Mouse (Mus musculus) T-helper 1 cell (primary cell): ENCODE data around the gene Dnajc11.

Experiments
- in situ Hi-C: fragments of 300-600 bp; cut with MboI, MseI; formaldehyde crosslinking; loops from one replicate; pipeline ENCODE4 v1.15.1; 2025; ENCODE audit warnings: high pct_unique_total_duplicates

The Dnajc11 gene

DNA sequence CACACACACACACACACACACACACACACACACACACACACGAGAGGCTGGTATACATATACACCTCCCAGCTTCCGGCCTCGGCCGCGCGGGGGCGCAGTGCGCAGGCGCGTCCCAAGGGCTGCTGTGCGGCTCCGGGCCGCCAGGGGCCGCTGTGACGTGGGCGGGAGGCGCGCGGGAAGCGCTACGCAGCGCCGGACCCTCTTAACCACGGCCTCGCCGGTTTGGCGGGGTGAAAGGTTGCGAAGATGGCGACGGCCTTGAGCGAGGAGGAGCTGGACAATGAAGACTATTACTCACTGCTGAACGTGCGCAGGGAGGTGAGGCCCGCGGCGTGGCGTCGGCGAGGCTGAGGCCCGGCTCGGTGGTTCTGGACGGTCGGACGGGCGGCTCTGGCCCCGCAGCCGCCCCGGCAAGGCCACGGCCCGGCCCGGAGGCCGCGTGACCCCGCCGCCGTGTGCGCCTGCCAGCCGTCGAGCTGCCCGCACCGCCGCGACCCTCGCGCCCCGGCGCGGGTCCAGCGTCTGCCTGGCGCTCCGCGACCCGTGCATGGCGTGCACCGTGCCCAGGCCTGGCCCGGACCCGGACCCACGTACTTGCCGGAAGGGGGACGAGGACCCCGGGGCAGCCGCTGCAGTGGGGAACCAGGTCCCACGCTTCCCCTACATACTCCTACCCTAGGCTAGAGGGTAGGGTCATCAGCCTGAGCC, at the start of gene Dnajc11:
Dnajc11 (plus strand) TSS at position 187 of the 710 bp plus-strand sequence.
- in situ Hi-C loops, result no loop called here

DNA sequence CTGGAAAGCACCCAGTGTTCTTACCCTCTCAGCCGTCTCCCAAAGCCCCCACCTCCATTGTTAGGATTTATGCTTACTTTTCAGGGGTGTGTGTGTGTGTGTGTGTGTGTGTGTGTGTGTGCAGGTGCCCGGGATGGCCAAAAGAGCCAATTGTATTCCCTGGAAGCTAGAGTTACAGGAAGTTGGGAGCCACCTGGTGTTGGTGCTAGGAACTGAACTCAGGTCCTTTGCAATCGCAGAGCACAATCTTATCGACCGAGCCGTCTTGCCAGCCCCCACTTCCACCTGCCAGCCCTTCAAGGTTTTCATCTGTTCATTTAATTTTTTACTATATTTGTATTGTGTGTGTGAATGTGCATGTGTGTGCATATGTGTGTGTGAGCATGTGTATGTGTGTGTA, 40.2 kb upstream of the Dnajc11 start:
- in situ Hi-C loops, result no loop called here

DNA sequence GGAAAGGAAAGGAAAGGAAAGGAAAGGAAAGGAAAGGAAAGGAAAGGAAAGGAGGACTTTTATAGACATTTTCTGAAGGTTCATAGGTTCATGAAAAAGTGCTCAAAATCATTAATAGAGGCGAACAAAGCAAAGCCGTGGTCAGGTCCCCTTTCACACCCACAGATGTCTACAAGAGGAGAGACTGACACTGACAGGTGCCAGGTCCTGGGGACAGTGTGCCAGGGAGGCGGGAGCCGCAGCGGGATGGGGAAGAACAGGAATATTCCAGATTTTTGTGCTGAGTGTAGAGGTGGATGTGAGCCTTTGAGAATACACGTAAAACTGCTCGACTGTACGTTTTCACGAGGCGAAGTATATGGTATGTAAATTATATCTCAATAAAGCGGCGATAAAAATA, 38.6 kb upstream of the Dnajc11 start:
- in situ Hi-C loops, result no loop called here

GRCm38 (mm10) chr4:151895624-151896023, 37.9 kb upstream of the Dnajc11 start:
- in situ Hi-C loops, result no loop called here

GRCm38 (mm10) chr4:151897069-151897617, 36.3 kb upstream of the Dnajc11 start:
- in situ Hi-C loops, result no loop called here

- in situ Hi-C loops, result no loop called here
Observed at GRCm38 (mm10) chr4:151898600-151899245, 34.8 kb upstream of the Dnajc11 start.

GRCm38 (mm10) chr4:151899707-151900384, 33.6 kb upstream of the Dnajc11 start:
- in situ Hi-C loops, result no loop called here

DNA sequence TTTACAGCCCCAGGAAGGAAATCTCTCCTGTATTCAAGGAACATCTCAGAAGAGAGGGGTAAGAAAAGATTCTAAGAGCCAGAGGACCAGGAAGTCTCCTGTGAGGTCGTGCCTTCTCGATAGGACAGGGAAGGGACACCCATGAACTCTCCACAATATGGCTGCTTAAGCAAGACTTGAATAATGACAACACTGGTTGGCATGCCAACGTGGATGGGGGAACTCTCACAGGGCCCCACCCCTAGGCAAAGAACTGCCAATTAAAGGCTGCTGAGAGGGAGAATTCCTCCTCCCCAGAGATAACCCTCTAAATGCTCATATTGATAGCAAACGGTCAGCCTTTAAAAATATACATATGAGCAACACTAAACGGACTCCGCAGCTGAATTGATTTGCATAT, 32.8 kb upstream of the Dnajc11 start:
- in situ Hi-C loops, result no loop called here

GRCm38 (mm10) chr4:151901422-151901821, 32.1 kb upstream of the Dnajc11 start:
- in situ Hi-C loops, result no loop called here

- in situ Hi-C loops, result no loop called here
Observed at GRCm38 (mm10) chr4:151902046-151902688, 31.3 kb upstream of the Dnajc11 start.

GRCm38 (mm10) chr4:151902689-151903241, 30.7 kb upstream of the Dnajc11 start:
- in situ Hi-C loops, result no loop called here

DNA sequence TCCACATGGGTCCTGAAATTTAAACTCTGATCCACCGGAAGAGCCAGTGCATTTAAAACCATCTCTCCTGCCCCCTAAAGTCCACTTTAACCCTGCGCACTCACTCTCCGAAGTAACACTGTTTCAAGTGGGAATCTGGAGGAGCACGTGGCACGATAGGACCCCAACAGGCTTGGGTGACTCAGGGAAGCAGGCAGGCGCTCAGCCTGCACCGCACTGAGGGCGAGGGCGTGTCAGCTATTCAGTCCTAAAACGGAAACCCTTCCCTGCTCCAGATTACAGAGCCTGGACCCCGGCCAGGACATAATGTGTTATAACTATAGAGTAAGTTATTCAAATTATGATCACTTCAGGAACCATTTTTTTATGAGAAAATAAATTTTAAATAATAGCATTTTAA, 29.4 kb upstream of the Dnajc11 start:
- in situ Hi-C loops, result no loop called here

GRCm38 (mm10) chr4:151905621-151906020, 27.9 kb upstream of the Dnajc11 start:
- in situ Hi-C loops, result no loop called here

- in situ Hi-C loops, result no loop called here
Observed at GRCm38 (mm10) chr4:151907577-151908343, 25.7 kb upstream of the Dnajc11 start.

DNA sequence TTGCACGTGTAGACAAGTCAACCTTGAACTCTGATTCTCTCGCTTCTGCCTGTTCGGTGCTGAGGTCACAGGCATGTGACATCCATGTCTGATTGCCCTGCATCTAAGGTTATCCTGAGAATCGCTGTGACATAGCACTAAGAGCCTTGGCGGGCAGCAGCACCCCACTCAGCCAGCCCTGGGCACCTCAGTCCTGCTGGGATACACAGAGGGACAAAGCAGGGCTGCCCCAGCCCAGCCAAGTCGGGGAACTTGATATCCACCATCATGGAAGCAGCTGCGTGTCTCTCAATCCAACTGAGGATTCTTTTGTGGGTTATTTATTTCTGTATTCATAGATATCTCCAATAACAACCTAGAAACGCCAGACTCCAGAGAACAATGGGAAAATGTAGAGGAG, 24.7 kb upstream of the Dnajc11 start:
- in situ Hi-C loops, result no loop called here

- in situ Hi-C loops, result loop anchor here (10.0 kb wide), 1 partner anchor 751 kb away; no protein-coding TSS in a partner anchor
Observed at GRCm38 (mm10) chr4:151916271-151916670, 17.2 kb upstream of the Dnajc11 start.

DNA sequence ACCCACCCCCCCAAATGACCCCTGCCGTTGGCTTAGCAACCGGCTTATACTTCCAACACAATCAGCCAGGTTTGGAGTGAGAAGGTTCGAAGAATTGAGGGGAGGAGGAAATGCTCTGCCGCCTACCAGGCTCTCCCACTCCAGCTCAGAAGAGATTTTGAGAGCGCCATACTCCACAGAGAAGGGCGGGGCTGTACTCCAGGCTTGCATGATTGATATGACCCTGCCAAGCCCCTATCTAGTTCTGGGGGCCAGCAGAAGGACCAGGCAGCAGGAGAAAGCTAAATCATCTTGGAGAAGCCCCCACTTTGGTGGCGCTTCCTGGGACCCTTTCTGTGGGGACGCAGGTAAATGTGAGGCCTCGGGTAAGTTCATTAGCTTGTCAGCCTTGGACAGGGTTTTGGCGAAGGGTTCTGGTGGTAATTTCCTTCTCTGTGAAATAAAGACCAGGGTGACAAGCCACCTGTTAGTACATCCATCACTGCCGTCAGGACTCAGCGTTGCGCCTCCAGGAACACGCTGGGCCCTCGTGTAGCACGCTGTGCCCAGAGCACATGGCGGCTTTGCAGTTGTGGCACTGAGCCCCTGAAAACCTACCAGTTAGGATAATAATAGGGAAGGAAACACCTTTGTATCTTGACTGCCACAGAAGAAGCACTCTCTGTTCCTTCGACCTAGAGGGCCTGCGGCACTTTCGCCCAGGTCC, 14.2 kb upstream of the Dnajc11 start:
- in situ Hi-C loops, result loop anchor here (10.0 kb wide), 1 partner anchor 754 kb away; no protein-coding TSS in a partner anchor

- in situ Hi-C loops, result loop anchor here (10.0 kb wide), 1 partner anchor 755 kb away; no protein-coding TSS in a partner anchor
Observed at GRCm38 (mm10) chr4:151919900-151920643, 13.4 kb upstream of the Dnajc11 start.

DNA sequence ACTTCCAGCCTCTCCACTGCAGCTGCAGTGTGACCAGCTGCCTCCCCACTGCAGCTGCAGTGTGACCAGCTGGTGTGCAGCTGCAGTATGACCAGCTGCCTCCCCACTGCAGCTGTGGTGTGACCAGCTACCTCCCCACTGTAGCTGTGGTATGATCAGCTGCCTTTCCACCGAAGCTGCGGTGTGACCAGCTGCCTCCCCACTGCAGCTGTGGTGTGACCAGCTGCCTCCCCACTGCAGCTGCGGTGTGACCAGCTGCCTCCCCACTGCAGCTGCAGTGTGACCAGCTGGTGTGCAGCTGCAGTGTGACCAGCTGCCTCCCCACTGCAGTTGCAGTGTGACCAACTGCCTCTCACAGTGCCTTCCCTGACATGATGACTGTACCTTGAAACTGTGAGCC, 11.4 kb upstream of the Dnajc11 start:
- in situ Hi-C loops, result no loop called here
